Mouse (Mus musculus): ENCODE data around the gene Irf1.
"Not testable (repeated sequence)": the region's sequence is repeated elsewhere in the genome, so short reads cannot be mapped to it uniquely, and the experiment has no call there.

The Irf1 gene

DNA sequence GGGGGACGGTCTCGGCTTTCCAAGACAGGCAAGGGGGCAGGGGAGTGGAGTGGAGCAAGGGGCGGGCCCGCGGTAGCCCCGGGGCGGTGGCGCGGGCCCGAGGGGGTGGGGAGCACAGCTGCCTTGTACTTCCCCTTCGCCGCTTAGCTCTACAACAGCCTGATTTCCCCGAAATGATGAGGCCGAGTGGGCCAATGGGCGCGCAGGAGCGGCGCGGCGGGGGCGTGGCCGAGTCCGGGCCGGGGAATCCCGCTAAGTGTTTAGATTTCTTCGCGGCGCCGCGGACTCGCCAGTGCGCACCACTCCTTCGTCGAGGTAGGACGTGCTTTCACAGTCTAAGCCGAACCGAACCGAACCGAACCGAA lies at the start of gene Irf1:
Irf1 (plus strand) TSS at position 255 of the 365 bp plus-strand sequence.
- peak; percentile 98 for DNase-seq

DNA sequence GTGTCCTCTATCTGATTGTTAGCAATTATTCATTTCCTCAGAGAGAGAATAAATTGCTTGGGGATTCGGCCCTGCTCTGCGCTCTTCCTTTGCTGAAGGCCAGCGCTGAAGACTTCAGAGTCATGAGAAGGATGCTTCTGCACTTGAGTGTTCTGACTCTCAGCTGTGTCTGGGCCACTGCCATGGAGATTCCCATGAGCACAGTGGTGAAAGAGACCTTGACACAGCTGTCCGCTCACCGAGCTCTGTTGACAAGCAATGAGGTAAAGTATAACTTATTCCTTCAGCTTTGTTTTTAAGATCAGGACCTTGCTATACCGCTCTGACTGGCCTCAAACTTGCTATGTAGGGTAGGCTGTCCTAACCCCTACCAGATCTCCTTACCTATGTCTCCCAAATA lies 49.1 kb upstream of the Irf1 start, which contains the start of gene Il5:
Il5 (plus strand) TSS at position 80 of the 400 bp plus-strand sequence.
- DNase-seq, result no peak

DNA sequence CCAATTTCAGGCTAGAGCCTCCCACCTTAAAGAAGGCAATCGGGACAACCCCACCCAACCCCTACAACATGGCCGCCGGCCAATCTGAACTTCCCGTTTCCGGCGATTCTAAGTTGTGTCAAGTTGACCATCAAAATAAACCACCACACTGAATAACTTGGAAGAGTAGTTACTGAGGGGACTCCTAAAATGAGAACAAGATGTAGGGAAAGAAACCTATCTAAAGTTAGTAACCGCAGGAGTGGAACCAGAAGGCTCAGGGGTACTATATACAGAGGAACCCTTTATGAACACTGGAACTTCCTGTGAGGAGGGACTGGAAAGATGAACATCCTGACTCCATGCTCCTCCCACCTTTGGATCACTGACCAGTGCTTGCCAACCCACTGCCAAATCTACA lies 38.4 kb upstream of the Irf1 start:
- DNase-seq, result no peak

DNA sequence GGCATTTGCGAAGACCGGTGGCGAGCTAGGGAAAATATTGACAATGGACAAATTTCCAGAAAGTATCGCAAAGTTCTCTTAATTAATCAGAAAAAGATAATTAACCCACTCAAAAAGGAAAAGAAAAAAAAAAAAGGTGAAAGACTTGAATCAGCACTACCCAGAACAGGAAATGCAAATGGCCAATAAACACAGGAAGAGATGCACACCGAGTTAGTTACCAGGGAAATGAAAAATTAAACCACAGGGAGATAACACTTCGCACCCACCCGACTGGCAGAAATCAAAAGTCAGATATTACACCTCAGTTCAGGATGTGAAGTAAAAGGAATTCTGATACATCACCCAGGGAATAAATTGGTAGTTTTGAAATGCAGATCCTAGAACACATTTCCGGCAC lies 37.6 kb upstream of the Irf1 start:
- DNase-seq, result no peak

DNA sequence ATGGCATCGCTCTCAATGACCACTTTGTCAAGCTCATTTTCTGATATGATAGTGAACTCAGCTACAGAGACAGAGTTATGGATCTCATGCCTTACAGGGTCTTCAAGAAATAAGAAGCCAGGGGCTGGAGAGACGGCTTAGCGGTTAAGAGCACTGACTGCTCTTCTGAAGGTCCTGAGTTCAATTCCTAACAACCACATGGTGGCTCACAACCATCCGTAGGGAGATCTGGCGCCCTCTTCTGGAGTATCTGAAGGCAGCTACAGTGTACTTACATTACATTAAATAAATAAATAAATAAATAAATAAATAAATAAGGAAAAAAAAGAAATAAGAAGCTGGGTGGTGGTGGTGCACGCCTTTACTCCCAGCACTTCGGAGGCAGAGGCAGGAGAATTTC lies 36.0 kb upstream of the Irf1 start:
- DNase-seq, result no peak

DNA sequence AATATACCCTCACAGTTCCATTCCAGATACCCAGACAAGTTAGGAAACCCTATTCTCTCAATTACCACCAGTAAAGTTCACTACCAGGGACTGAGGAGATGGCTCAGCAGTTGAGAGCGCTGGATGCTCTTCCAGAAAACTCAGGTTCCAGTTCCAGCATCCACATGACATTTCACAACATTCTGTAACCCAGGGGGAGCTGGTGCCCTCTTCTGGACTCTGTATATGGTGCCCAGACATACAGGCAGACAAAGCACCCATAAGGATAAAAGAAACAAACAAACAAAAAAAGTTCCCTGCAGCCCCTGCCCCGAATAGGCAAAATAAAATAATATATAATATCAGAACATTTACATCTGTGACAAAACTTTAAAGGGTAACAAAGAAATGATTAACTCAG lies 35.4 kb upstream of the Irf1 start:
- DNase-seq, result no peak

DNA sequence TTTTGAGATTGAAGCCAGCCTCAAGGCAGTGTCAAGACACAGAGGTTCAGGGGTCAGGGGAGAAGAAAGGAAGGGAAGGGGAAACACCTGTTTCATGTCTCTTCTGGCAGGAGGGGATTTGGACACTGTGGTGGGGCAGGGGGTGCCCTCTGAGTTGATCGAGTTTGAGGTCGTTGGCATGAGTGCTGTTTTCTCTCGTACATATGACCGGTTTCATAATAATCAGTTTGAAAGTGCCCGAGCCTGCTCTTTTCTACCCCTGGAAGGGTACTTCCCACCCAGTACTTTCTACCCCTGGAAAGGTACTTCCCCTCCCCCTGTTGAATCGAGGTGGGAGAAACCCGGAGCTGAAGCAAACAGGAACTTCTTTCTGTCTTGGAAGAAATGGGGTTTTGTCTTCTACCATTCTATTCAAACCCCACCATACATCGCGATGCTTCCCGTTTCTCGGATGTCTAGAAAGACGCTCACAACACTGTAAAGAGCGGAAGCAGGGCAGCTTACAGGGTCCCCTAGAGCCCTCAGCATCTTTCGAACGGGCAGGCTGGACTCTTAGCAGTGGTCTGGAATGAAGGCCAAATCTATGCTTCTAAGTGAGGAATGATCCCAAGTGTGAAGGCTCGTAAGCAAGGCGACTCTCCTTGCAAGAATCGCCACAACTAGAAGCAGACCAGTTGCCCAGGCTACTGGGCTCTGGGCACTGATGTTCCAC lies 34.7 kb upstream of the Irf1 start:
- no peak for DNase-seq

DNA sequence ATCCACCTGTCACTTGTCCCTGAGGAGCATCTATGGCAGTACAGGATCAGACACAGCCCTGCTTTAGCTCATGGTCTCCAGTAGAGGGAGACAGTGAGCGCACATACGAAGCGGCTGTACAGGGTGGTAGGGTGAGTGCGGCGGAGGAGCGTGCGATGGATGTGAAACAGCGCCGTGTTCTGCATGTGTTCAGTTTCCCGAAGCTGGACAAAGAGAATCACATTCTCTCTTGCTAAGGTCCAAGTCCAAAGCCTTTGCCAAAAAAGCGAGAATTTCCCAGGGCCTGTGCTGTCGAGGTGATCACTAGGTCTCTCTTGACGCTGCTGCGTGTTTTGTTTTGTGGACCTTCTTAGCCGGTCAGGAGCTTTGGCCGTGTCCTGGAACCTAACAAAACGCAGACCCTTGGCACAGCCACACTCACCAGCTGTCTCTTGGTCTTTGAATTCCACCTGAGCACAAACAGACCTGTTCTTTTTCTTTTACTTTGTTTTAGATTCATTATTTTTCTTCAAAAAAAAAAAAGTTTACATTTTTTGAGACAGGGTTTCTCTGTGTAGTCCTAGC lies 34.0 kb upstream of the Irf1 start:
- DNase-seq, result peak; percentile 71

DNA sequence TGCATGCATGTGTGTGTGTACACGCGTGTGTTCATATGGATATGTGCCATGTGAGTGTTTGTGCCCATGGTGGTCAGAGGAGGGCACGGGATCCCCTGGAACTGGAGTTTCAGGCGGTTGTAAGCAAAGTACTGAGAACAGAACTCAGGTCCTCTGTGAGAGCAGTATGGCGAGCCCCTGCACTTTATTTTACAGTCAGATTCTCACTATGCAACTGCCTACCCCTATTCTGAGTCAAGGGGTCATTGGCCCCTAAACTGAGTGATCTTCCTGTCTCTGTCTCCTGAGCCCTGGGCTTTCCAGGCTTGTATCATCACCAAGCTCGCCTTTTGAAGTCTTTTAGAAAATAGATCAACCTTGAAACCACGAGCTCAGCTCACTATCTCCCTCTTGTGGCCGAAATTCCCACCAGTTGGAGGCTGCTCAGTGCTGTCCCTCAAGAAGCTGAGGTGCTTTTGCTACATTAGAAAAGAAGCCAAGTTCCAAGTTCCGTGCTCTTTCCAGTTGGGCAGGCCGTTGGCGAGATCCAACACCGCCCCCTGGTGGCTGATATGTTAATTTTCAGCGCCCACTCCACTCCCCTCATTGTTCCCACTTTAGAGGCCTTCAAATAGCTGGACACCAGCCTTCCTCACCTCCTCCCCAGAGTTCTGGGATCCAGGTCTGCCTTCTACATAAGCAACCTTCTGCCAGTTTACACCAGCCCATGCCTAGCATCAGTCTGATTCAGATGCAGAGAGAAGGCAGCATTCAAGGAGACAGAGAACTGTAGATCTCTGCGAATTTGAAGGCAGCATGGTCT lies 32.8 kb upstream of the Irf1 start:
- DNase-seq, result peak; percentile 75

DNA sequence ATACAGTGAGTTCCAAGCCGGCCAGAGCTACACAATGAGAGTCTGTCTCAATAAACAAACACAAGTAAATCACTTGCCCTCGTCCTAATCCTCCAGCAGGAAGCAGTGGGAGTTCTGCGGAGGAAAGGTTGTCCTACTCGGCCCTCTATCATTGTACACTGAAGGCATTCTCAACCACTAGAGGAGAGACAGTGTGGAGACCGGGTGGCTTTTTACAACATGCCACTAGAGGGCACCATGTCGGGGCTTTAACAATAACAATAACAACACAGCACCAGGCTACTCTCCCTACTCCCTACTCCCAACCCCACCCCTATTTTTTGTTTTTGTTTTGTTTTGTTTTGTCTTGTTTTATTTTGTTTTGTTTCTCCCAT lies 32.3 kb upstream of the Irf1 start:
- peak; percentile 74 for DNase-seq

DNA sequence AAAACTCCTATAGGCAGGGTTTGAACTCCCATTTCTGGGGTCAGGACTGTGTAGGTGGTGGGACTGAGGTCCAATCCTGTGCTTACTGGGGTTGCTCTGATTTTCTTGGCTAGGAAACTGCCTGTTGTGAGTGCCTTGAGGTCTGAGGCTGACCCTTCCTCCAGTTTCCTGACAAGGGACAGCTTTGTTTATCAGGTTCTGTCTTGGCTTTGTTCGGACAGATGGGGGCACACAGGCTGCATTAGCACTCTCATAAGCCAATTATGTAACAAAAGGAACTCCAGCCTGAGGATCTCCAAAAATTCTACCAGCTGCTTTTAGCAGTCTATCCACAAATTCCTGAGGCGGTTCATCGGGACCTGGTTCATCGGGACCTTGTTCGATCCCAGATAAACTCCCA lies 27.5 kb upstream of the Irf1 start:
- DNase-seq, result no peak

DNA sequence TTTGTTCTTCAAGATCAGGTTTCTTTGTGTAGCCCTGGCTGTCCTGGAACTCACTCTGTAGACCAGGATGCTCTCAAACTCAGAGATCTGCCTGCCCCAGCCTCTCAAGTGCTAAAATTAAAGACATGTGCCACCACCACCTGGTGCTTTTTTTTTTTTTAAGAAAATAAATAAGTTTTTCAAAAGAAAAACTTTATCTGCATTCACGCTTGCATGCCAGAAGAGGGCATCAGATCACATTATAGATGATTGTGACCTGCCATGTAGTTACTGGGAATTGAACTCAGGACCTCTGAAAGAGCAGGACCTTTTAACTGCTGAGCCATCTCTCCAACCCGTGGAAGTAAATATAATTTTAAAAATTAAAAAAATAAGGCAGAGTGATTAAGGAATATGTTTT lies 24.6 kb upstream of the Irf1 start:
- no peak for DNase-seq

DNA sequence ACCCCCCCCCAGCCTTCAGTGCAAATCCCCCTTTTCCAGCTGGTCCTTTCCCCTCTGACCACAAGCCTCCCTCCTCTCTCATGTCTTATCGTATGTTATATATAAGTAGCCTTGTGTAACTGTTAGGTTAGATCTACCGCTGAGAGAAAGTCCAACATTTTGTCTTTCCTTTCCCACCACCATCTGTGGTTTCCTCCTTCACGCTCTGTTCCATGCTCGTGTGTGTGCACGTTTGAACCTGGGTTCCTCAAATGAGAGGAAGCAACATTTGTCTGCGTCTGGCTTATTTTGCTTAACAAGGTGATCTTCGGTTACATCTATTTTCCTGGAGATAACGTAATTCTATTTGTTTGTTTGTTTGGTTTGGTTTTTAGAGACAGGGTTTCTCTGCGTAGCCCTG lies 21.8 kb upstream of the Irf1 start:
- DNase-seq, result no peak

DNA sequence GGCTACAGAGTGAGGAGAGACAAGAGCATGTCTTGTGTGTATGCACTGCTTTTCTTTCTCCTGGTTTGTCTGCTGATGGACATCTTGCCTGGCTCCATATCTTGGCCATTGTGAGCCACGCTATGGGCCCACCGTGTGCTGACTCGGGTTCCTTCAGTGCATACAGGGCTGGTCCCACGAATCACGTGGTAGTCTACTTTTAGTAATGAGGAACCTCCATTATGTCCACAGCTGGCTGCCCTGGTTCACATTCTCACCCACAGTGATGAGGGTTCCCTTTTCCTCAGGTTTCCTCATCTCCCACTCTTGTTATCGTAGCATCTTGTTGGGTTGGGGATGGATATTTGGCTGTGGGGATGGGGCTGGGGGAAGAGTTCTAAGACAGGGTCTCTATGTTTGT lies 21.2 kb upstream of the Irf1 start:
- DNase-seq, result no peak

DNA sequence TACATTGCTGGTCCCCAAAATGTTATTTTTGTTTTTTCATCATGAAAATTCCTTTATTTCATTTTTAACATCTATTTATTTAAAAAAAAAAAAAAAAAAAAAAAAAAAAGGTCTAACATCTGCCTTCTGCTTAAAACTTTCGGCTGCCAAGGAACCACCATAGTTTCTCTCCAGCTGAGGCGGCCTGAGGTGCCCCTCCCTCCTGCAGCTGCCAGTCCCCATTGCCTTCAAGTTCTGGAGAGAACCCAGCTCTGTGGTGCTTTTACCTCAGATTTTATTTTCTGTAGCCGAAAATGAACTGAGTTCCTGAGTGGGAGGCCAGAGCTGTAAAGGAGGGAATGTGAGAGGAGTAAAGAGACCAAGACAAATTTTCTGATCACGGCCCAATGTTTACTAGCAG lies 20.5 kb upstream of the Irf1 start:
- no peak for DNase-seq

DNA sequence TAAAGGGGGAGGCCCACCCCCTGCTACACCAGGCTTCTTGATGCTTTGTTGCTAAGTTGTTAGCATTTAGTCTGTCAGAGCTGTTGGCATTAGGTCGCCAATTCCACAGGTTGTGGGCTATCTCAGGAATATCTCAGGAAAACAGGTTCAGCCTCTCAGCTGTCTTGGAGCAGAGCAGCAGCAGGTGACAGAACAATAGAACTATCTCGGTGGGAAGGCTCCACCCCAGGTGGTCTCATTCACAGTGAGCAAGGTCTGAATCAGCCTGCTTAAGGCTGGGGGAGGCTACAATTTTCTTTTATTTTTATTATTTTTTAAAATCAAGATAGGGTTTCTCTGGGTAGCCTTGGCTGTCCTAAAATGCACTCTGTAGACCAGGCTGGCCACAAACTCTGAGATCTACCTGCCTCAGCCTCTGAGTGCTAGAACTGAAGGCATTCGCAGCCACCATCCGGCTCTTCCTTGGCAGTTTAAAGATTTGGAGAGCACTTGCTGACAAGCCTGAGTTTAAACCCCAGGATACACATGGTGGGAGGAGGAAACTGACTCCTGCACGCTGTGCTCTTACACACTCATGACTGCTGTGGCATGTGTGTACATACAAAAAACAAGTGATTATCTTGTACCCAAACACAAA lies 20.0 kb upstream of the Irf1 start:
- no peak for DNase-seq

DNA sequence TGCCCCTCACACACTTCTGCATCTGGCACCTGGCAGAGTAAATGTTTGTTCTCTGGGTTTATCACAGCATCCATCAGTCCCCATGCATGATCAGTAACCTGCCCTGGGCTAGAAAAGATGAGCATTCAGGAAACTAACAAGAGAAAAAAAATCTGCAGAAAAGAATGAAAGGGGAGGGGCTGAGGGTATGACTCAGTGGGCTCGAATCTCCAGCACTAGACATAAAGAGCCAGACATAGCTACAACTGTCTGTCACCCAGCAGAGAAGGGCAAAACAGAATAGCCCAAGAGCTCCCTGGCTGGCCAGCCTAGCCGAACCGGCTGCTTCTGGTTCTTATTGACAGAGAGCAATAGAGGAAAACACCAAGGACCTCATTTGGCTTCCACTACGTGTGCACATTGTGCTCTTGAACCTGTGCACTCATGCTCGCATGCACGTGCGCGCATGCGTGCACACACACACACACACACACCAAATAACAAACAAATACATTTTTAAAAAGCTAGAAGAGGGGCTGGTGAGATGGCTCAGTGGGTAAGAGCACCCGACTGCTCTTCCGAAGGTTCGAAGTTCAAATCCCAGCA lies 14.7 kb upstream of the Irf1 start:
- peak; percentile 47 for DNase-seq

DNA sequence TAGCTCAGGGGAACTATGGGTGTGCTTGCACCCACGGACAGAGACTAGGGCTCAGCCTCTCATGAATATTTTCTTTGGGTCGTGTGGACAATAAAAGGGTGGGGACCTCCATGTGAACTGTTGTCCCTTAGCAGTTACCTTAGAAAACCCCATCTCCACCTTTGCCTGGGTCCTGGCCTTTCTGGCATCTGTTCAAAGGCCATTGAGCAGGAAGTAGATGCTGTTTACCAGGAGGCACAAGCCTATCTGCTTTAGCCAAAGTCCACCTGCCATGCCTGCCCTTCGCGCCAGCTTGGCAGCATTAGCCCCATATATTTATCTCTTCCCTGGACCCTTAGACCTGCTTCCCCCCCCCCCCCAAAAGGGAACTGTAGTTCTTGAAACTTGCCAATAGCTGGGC lies 12.2 kb upstream of the Irf1 start:
- DNase-seq, result no peak

DNA sequence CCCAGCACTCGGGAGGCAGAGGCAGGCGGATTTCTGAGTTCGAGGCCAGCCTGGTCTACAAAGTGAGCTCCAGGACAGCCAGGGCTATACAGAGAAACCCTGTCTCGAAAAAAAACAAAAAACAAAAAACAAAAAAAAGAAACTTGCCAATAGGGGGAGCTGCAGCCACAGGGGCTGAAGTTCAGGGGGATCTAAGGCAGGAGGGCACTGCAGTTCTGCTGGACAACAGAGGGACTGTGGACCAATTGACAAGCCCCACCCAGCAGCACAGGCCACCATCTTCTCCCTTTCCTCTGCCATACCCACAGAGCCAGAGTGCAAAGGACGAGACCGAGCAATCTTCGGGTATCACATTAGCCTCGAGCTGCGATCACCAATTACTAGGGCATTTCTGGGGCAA lies 11.8 kb upstream of the Irf1 start:
- not testable (repeated sequence) for DNase-seq

DNA sequence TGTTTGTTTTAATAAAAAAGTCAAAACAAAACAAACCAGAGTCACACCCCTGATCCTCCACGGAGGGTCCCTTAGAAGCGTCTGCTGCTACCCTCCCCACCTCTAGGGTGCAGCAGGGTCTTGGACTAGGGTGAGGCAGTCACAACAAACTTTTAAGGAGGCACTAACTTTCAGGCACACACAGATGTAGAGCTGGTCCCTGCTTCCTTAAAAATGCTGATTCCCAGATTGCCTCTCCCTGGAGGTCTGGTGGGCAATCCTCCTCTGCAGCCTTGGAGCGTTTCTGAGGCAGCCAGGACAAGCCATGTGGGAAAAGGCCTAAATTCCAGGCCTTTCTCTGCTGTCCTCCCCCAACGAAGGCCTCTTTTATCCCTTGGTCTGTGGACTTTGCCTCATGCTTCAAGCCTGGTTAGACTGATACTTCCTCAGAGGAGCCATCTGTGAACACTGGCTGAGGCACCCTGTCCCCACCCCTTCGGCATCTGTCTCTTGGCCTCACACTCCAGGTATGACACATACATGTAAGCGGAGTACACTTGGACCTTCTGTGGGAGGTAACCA lies 10.9 kb upstream of the Irf1 start:
- DNase-seq, result peak; percentile 67

DNA sequence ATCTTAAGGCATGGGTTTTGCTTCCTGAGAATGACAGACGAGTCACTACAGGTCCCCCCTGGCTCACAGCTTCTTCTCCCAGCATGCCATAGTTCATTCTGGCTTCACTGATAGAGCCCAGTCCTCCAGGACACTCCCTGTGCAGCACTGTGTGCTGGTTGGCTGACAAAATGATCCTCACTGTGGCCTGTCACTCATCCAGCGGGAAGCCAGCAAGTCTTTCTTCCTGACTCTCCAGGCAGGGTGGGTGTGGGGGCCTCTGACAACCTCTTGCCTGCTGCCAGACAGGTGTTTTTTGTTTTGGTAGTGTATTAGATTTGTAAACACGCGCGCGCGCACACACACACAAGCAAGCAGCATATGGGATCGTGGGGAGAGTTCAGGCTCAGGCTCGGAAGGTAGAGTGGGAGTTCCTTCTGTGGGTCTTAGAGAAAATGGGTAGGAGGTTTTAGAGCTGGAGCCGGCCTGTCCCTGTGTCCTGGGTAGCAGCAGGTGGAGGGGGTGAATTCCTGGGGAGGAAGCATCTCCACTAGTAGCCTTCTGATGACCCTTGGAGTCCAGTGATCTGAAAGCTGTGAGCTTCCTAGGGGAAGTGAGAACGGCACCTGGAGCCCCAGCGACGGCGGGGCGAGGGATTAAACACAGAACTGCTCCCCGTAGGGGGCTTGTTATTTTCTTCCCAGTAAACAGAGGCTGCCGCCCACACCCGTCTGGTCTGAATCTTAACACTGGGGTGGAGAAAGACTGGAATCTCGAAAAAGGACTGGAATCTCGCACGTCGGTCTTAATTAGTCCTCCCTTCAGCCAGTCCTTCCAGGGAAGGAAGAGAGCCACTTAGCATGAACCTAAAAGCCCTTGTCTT lies 10.0 kb upstream of the Irf1 start:
- no peak for DNase-seq

DNA sequence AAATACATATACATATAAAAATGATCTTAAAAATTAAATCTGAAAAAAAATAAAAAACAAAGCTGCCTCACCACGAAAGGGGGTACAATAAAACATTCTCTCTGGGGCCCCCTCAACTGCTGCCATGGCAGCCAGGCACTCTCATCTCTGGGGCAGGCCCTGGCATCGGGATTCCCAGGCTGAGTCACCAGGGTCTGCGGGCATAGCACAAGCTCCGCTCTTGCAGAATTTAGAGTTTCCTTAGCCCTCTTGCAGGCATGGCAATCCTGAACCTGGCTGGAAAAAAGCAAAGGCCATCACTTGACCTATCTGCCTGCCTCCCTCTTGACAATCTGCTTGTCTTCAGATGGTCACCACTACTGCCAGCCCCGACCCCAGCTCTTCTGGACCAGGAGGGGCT lies 8.5 kb upstream of the Irf1 start:
- no peak for DNase-seq

Data from thymus, postnatal 25 days (tissue).